Mouse (Mus musculus) liver, adult (tissue): ENCODE measurements around the gene Spib.

Experiments used
- GATA4 ChIP-seq: IDR thresholded peaks from 2 replicates; pipeline ENCODE4 v1.6.1; 2014; ENCODE audit warnings: mild to moderate bottlenecking, low read length; ENCODE audit not compliant: insufficient replicate concordance

Spib gene

GRCm38 (mm10) chr7:44531946-44532732 lies at the start of gene Spib:
Gene Spib (minus strand): TSS chr7:44532071.
- no peak for TF ChIP-seq GATA4

GRCm38 (mm10) chr7:44581637-44582036 lies 49.8 kb upstream of the Spib start:
- no peak for TF ChIP-seq GATA4

GRCm38 (mm10) chr7:44576333-44576844 lies 44.5 kb upstream of the Spib start:
- TF ChIP-seq GATA4, result no peak

DNA sequence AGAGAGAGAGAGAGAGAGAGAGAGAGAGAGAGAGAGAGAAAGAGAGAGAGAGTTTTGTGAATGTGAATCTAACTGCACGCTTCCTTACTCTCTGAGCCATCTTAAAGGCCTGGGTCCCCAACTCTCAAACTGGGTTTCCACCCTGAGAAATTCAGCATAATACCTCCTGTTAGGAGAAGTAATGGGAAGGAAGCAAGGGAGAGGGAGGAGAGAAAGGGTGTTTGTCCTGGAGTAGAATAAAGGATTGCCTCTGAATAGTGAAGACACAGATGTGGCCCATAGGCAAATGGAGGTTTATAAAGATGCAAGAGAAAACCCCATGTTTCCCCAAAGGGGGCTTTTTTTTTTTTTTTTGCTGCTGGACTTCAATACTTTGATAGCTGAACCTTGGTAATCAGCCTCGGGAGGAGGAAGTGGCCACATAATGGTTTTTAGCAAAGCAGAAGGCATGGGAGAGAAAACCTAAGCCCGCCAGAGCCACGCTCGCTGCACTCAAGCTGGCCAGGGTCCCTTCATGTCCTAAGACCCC lies 41.1 kb upstream of the Spib start:
- TF ChIP-seq GATA4, result no peak

- TF ChIP-seq GATA4, result no peak
Observed at GRCm38 (mm10) chr7:44572213-44572701, 40.4 kb upstream of the Spib start, which contains the start of gene Napsa. Gene Napsa (plus strand): TSS chr7:44572380.

DNA sequence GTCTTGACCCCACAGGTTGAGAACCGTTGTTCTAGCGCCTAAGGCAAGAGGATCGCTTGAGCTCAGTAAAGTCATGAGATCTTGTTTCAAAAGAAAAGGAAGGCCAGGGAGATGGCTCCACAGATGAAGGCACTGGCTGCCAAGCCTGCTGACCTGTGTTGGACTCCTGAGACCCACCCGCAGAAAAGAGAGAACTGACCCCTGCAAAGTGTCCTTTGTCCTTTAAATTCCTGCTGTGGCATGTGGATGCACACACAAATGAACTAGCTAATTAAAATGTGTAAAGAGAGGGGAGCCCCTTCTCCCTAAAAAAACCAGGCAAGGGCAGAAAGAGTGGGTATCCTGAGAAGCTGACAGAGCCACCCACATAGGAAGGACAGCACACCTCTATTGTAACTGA lies 39.9 kb upstream of the Spib start:
- TF ChIP-seq GATA4, result no peak

- TF ChIP-seq GATA4, result no peak
Observed at GRCm38 (mm10) chr7:44570989-44571388, 39.1 kb upstream of the Spib start.

- no peak for TF ChIP-seq GATA4
Observed at GRCm38 (mm10) chr7:44568803-44569202, 36.9 kb upstream of the Spib start.

GRCm38 (mm10) chr7:44565414-44565813 lies 33.5 kb upstream of the Spib start:
- no peak for TF ChIP-seq GATA4

DNA sequence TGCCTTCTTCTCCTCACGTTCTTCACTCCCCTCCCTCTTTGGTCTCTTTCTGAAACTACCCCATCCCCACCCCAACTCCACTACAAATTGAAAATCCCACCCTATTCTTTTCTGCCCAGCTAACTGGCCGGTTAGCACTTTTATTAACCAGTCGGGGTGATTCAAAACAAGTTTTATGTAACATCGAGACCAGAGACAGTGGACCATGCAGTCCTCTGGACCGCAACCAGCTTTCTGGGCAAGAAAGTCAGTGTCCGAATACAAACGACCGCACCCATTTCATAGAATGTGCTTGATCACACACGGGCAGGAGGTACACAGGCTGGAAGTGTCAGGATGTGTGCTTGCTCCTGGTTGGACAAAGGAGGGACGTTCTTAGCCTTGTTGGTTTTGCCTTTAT lies 32.6 kb upstream of the Spib start:
- TF ChIP-seq GATA4, result no peak

- TF ChIP-seq GATA4, result no peak
Observed at GRCm38 (mm10) chr7:44563284-44563683, 31.4 kb upstream of the Spib start.

DNA sequence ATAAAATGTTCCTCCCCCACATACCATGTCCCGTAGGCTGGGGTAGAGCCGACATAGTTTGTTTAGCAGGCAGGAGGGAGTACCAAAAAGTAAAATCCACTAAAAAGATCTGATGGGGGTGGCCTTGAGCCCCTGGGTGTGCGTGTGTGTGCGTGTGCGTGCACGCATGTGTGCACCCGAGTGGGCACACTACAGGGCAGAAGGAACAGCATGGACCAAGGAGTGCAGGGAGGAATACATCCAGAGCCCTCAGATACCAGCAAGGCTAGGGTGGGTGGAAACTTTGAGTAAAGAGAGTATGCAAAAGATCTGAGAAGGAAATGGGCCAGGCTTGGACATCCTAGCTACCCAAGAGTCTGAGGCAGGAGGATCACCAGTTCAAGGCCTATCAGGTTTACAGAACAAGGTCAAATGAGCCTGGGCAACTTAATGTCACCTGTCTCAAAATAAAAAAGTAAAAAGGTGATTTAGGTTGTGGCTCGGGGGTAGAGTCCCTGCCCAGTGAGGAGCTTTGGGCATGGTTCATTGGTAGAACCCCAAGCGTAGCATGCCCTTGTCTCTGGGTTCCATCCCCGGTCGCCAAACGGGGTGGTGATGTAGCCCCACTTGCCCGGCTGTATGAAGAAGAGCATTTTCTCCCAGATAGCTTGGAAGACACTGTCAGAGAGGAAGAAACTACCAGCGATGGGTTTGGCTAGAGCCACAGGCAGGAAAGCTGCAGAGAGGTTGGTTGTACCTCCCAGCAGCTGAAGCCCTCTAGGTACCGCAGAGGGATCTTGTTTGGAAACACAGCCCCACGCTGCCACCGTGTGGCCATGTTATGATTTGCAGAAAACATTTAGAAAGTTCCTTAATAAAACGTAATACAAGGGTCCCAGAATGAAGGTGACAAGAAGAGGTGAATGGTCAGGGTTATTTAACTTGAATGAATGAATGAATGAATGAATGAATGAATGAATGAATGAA lies 28.8 kb upstream of the Spib start:
- no peak for TF ChIP-seq GATA4

DNA sequence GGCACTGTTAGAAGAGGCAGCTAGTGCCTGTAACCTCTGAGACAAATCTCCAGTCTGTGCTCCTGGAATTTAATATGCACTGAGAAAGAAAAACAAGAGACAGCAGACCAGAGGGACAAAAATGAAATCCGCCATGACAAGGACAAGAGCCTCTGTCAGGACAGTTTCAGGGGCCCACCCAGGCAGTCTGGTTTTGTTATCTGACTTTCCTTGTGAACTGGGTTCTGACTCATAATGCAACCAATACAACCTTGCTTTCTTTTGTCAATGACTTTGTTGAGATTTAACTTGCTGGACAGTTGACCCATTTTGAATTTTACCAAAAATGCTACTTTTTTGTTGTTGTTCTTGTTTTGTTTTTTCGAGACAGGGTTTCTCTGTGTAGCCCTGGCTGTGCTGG lies 25.8 kb upstream of the Spib start:
- TF ChIP-seq GATA4, result no peak

DNA sequence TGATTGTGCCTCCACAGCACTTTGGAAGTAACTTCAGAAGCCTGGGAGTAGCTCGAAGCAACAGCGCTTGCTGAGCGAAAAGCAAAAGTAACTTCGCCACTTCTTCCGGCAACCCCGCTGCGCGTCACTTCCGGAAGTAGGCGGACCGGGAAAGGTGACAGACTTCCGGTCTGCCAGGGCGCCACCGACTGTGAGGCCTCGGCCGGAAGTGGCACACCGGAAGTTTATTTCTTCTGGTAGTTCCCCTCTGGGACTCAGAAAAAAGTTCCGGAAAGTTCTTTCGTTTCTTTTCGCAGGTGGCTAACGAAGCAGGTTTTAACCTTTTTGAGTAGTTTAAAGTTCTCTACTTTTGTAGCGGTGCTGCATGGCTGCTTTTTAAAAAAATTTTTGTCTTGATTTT lies 22.0 kb upstream of the Spib start, which contains the start of gene Nr1h2:
TSS of gene Nr1h2 (minus strand) at position 126 of the 400 bp plus-strand sequence.
- TF ChIP-seq GATA4, result no peak

DNA sequence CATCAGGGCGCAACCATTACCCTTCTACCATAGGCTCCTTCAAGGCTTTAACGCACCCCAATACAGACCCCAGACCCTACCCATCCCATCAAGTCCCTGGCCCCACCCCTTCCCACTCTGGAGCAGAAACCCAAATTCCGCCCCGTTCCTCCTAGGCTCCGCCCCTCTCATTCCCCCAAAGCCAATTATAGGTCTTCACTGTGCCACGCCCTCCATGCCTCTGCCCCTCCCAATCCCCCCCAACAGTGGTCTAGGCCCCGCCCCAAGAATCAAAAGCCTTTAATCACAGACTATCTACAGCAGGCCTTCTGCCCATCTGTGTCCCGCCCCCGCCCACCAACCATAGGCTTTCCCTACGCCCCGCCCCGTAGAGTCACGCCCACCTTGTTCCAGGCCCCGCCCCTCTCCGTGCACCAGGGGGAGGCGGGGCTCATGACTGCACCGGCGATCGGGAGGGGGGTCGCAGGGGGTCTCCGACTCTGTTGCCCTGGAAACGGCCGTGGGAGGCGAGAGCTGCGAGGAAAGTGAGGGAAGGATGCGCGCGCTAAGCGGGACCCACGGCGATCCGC lies 21.4 kb upstream of the Spib start:
- TF ChIP-seq GATA4, result no peak
